Mouse (Mus musculus) gastrocnemius, postnatal 14 days (tissue): Measurements from ENCODE around the gene Sec22b. TPM values are rescaled to one million over a fixed set of nuclear protein-coding genes. Genes with fewer than 3 reads are reported as not detected.

Experiments used
- DNase-seq: peaks from one replicate; pipeline ENCODE4 v3.0.0; 2021; ENCODE audit warnings: mixed read lengths
- intact Hi-C: fragments of 180-260 bp; cut with DNase I; formaldehyde crosslinking; loops from one replicate; pipeline ENCODE4 v1.15.1; 2025; ENCODE audit warnings: low total_unique reads
- total RNA-seq, 2 experiments: library from RNA; stranded (reverse); gene quantifications; 2 replicates each; pipeline ENCODE4 v1.2.3; 2021

Sec22b gene
- total RNA-seq, 2 experiments from 2014 or later: 30.6 to 31.4 TPM

DNA sequence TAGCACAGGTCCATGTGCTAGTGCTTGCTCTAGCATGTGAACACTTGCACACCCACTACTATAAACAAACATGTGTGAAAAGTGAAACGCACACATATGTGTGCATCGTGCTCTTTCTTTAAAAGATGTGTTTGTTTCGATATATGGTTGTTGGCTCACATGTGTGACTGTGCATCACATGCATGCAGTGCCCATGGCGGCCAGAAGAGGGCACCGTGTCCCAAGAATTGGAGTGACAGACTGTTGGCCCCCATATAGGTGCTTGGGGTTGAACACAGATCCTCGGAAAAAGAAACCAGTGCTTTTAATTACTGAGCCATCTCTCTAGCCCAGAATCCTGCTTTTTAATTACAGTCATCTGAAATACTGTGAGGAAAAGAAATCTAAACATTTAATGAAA, 6.3 kb upstream of the Sec22b start:
- intact Hi-C loops: no loop called here
- DNase-seq: peak; percentile 14

DNA sequence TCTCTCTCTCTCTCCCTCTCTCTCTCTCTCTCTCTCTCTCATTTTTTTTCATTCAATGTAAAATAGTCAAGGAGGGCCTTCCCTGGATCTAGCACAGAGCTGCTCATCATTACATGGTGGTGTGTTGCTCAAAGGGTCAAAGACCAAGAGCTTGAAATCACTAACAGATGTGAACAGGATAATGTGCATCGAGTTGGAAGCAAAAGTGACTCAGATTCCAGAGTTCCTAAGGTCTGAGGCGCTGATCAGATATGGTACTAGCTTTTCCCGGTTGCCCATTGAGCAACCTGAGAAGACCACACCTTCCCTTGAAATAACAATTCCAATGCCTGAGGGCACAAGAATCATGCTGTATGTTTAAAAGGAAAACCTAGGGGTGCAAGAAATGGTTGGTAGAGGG, 2.6 kb upstream of the Sec22b start:
- intact Hi-C loops: no loop called here
- no peak for DNase-seq

GRCm38 (mm10) chr3:97901586-97901985, 596 bp downstream of the Sec22b start:
- no peak for DNase-seq
- intact Hi-C loops: no loop called here

DNA sequence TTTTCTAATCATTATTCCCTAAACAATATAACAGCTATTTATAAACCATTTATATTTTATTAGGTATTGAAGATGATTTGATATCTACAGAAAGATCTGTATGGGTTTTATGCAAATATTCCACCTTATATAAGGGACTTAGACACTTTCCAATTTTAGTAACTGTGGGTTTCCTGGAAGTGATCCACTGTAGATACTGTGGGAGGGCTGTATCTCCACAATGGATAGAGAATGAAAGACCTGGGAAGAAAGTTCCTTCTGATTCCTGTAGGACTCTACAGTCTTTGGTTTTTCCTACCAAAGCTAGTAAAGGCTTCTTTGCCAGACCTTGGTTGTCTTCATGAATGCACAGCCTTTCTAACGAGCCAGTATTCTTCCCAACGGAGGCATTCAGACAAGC, 8.7 kb downstream of the Sec22b start:
- intact Hi-C loops: no loop called here
- no peak for DNase-seq

DNA sequence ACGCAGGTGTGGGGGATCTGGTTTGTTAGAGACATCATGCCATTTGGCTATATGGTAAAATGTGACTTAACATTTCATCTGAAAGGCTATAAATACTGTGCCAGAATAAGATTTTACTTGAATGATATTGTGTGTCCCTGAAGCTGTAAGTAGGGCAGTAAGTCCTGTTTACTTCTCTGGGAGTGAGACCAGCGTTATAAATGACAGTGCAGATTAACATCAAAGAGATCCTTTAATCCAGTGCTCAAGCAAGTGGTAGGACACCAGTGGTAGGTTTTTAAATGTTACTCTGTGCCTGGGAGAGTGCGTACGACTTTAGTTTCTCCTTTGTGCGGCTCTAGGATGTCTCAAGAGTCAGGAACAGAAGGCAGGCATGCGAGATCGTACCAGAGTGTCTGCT, 10.1 kb downstream of the Sec22b start:
- intact Hi-C loops: no loop called here
- no peak for DNase-seq

- intact Hi-C loops: no loop called here
Measured at GRCm38 (mm10) chr3:97915081-97915480, 14.1 kb downstream of the Sec22b start.

GRCm38 (mm10) chr3:97918885-97919550, 18.0 kb downstream of the Sec22b start:
- no peak for DNase-seq
- intact Hi-C loops: no loop called here

More at GRCm38 (mm10) chr3:97915081-97915480, 14.1 kb downstream of the Sec22b start:
- no peak for DNase-seq

GRCm38 (mm10) chr3:97925246-97925645, 24.3 kb downstream of the Sec22b start:
- no peak for DNase-seq
- intact Hi-C loops: loop anchor here (5.0 to 10.0 kb wide), 3 partner anchors 92 to 297 kb away; partner anchors contain the start of gene Reg4

DNA sequence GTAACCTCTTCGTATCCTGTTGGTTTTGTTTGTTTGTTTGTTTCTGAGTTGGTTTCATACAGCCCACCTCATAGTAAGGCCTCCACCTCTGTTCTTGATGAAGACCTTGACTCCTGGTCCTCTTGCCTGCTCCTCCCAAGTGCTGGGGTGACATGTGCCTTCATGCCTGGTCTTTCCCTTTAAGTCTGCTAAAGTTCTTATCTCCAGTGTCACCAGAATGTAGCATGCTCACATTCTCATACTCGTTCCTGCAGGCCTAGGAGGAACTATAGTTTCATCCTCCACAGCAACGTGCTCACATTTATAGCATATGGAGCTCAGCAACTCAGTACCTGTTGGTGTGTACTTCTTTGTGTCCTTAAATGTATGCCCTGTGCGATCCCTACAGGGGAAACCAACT, 26.3 kb downstream of the Sec22b start:
- no peak for DNase-seq
- intact Hi-C loops: loop anchor here (5.0 to 10.0 kb wide), 3 partner anchors 90 to 295 kb away; partner anchors contain the start of gene Reg4

DNA sequence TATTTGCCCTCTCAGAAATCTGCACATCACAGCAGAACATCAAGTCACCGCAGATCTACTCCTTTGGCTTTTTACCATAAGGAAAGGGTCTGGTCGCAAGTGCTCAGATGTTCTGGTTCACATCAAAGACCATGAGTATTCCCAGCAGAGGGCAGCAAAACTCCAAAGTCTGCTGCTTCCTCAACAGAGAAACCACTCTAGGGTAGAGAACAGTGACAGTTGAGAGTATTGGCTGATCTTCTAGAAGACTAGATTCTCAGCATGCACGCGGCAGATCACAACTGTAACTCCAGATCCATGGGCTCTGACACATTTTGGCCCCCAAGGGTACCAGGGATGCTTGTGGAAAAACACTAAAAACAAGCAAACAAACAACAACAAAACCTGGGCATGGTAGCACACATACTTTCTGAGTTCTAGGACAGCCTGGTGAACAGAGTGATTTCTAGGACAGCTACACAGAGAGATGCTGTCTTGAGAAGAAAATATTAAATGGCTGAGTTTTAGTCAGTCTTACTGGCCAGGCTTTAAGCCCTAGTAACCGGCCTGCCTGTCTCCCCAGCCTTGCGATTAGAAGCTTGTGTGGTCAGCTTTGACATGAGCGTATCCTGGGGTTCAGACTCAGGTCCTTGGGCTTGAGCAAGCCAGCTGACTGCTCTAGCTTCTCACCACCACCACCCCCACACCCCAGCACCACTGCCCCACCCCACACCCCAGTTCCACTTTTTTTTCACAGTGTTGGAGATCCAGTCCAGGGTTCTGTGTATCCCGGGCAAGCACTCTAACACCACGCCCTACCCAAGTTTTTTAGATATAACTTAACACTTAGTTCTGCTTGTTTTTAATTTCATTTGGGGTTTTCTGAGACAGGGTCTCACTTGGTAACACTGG, 28.2 kb downstream of the Sec22b start:
- peak; percentile 80 for DNase-seq
- intact Hi-C loops: loop anchor here (5.0 to 10.0 kb wide), 3 partner anchors 88 to 293 kb away; partner anchors contain the start of gene Reg4

DNA sequence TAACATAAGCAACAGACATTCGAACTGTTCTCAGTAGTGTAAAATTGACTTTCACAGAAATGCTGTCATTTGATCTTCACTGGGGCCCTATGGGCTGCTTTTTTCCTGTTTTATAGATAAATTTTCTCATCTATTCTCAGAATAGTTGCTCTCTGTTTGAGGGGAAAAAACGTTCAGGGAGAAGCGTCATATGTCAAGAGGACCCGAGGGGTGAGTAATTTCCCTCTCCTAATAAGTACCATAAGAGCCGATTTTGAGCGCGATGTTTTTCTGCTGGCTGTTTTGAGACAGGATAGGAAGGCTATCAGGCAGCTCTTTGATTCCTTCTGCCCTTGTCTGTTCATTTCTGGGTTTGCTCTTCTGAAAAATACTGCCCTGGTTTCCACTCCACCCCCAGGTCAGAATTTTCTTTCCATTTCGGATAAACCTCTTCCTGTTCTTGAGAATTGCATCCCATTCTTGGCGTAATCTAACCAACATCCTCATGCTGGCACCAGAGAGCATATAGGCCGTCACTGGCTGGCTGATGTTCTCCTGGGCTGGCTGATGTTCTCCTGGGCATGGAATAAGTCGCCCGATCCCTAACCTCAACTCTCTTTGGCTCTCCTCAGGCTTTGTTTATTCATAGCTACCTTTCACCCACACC, 29.3 kb downstream of the Sec22b start:
- no peak for DNase-seq
- intact Hi-C loops: no loop called here

GRCm38 (mm10) chr3:97930787-97931158, 29.8 kb downstream of the Sec22b start:
- intact Hi-C loops: no loop called here

DNA sequence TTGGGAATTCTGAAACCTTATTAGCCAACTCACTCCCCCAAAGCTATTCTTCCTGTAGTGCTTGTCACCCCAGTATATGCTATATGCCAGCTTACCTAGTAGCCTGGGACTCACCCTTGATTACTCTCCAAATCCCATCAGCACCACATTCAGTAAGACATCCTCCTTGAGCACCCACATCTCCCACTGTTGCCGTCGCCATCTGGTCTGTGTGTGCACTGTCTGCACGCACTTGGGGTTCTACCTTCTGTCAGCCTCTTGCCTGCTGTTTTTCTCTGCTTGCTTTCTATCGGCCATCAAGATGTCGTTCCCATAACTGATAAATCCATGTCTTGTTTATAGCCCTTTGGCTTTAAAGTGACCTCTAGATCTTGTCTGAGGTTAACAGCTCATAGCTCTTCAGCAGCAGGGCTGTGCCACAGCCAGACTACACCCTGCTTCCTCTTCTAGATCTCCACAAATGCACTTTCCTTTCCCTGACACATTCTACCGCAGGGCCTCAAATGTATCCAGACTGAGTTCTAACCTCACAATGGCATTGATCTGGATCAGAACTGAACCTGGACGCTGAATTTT, 30.4 kb downstream of the Sec22b start:
- no peak for DNase-seq
- intact Hi-C loops: no loop called here

More at GRCm38 (mm10) chr3:97930787-97931158, 29.8 kb downstream of the Sec22b start:
- DNase-seq: no peak

DNA sequence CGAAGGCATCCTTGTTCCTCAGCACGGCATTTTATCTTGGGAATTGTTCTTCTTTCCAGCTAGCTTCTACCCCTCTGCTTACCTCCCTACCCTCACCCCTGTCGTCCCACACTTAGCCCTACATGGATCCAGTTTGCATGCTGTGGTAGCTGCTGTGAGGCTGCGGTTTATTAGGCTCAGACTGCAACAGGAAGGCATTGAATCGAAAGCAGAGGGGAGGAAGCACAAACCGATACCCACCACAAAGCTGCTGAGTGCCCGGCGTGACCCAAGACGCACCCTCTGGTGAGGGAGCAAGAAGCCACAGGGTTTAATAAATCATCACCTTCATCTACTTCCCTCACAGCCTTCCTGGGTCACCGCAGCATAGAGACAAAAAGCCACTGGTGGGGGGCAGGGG, 31.1 kb downstream of the Sec22b start:
- intact Hi-C loops: no loop called here
- no peak for DNase-seq

DNA sequence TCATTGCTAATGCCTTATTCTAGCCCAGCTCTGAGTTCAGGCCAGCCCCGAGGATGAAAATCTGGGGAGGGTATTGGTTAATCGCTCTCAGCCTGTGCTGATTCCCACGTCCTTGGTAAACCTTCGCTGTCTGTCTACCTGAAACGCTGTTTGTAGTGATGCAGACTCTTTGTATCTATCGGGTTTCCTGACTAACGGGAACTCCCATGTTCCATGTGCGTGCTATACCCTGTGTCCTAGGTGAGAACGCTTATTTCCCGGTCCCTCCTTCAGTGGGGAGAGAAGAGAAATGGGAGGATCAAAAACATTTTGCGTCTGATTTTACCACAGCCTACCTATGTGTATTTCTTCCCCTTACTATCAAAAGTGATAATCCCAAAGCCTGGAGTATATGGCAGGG, 31.8 kb downstream of the Sec22b start:
- intact Hi-C loops: no loop called here

DNA sequence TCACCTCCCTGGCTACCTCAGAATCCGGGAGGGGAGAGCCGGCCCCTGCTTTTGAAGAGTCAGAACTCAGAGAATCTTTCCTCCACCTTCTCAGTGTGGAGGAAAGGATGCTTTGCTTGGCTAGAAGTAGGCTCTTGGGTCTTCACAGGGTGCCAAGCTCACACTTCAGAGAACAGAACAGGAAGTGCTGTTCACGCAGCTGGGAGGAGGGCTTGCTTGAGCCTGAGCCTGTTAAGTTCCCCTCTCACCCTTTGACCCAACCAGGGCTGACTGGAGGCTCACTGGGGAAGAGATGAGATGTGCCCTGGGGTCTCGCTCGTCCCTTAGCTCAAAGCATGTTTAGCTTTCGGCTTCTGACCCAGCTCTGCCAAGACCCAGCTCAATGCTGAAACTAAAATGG, 32.3 kb downstream of the Sec22b start:
- DNase-seq: no peak
- intact Hi-C loops: no loop called here

More for the DNA sequence above, 31.8 kb downstream of the Sec22b start:
- DNase-seq: no peak

DNA sequence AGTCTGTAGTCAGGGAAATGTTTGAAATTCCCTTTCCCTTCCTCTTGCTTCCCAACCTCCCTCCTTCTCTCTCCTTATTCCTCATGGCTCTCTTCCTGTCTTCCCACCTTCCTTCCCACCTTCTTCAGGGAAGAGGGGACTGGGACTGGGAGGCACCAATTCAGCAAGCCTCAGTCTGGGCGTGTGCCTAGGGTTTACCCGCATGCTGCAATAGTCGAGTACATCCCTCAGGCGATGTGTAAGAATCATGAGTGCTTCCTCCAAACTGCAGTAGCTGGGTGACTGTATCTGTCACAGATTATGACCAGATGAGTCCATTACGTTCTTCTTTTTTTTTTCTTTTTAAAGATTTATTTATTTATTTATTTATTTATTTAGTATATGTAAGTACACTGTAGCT, 32.8 kb downstream of the Sec22b start:
- DNase-seq: no peak
- intact Hi-C loops: no loop called here

GRCm38 (mm10) chr3:97934331-97935300, 33.6 kb downstream of the Sec22b start:
- DNase-seq: no peak
- intact Hi-C loops: no loop called here
